Mouse (Mus musculus): Measurements from ENCODE around the gene Vmn1r52. TPM values are rescaled to one million over a fixed set of nuclear protein-coding genes. Genes with fewer than 3 reads are reported as not detected.
"Not testable (repeated sequence)": the region's sequence is repeated elsewhere in the genome, so short reads cannot be mapped to it uniquely, and the experiment has no call there.

Vmn1r52 gene
- polyA plus RNA-seq (2014; fragmentation: Nextera tagmentation; extraction: Ambion mirVana) = not detected in 2 replicates

DNA sequence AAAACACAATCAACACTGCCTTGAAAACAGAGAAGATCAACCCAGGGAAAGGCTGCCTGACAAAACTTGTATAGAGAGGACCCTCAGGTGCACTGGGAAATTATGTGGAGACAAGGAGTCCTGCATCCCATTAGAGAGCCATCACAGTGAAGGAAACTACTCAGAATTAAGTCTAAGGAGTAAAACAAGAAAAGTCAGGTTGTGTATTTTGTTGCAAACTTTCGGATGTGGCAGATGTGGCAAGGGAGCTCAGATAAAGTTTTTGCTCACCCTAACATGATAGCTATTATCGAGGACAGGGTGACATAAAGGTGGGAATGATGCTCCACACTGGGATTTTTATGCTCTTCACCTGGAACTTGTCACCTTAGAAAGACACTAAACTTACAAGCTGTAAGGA lies at the start of gene Vmn1r52:
TSS of gene Vmn1r52 (plus strand) at position 301 of the 400 bp plus-strand sequence.
- Histone ChIP-seq H3K4me1 (ENCODE audit: control insufficient read depth, insufficient read depth, low read length) (no peaks in the 10 kb centered on the region), H3K27me3 (ENCODE audit: control insufficient read depth, insufficient read depth, low read length) (no peaks in the 10 kb centered on the region), H3K9me3 (ENCODE audit: control insufficient read depth, low read length) (no peaks in the 10 kb centered on the region), H3K27ac (ENCODE audit: low read depth, low read length) (no peak within 1 kb of the TSS), H3K4me3 (ENCODE audit: low read depth, low read length) (no peak within 1 kb of the TSS), H3K36me3 (ENCODE audit: control insufficient read depth, insufficient read depth, low read length) (no peaks in the 10 kb centered on the region), H3K4me2 (ENCODE audit: low read depth, low read length) (no peak within 1 kb of the TSS), H3K9ac (replicated peaks; ENCODE audit: low read depth, low read length) (no peak within 1 kb of the TSS)
- WGBS = 78% methylated on average over 2 of the region's 2 CpGs
- no peak for ATAC-seq (ENCODE audit: low read depth)

DNA sequence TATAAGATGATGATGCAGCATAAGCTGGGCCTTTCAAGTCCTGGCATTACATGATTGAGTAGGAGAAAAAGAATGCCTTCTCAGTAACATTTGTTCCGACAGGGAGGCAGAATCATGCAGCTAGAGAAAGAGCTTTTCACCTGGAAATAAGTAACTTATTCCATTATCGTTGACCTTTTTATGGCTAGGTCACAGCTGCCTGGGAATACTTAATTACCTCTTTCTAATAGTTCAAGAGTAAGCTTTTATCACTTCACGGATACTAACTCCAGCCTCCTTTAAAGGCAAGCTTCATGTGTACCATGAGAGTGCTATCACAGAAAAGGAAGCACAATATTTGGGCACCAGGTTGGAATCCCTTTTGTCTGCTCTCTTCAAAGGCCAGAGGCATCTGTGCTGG lies 14.5 kb upstream of the Vmn1r52 start:
- no peak overlapping the region for H3K9ac ChIP-seq (replicated peaks; ENCODE audit: low read depth, low read length)
- WGBS = 74% methylated on average over 3 of the region's 3 CpGs
- H3K4me3 ChIP-seq (ENCODE audit: low read depth, low read length) = no peak overlapping the region
- no peaks in the 10 kb centered on the region for H3K27me3 ChIP-seq (ENCODE audit: control insufficient read depth, insufficient read depth, low read length)
- H3K27ac ChIP-seq (ENCODE audit: low read depth, low read length) = no peak overlapping the region
- no peak for ATAC-seq (ENCODE audit: low read depth)
- H3K36me3 ChIP-seq (ENCODE audit: control insufficient read depth, insufficient read depth, low read length) = no peaks in the 10 kb centered on the region
- H3K4me1 ChIP-seq (ENCODE audit: control insufficient read depth, insufficient read depth, low read length) = no peaks in the 10 kb centered on the region
- no peak overlapping the region for H3K4me2 ChIP-seq (ENCODE audit: low read depth, low read length)
- no peaks in the 10 kb centered on the region for H3K9me3 ChIP-seq (ENCODE audit: control insufficient read depth, low read length)

DNA sequence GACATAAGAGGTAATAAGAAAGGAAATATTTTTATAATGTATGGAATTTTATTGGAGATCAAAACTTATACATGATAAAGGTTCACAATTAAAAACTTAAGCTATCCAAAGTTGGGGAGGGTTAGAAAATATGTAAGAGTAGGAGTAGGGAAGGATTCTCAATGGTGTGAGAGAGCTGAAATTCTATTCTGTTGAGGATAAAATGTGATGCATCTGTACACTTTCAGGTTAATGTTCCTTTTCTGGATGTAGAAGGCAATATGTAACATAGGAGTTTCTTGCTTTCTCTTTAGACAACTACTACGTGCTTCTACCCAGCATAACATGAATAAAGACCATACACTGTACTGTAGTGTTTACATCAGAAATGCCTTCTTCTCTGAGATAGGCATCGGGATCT lies 27.9 kb downstream of the Vmn1r52 start, which contains the start of gene V1ra8:
TSS of gene V1ra8 (plus strand) at position 301 of the 400 bp plus-strand sequence.
- H3K4me1 ChIP-seq (ENCODE audit: control insufficient read depth, insufficient read depth, low read length); H3K9me3 ChIP-seq (ENCODE audit: control insufficient read depth, low read length); H3K4me2 ChIP-seq (ENCODE audit: low read depth, low read length); H3K36me3 ChIP-seq (ENCODE audit: control insufficient read depth, insufficient read depth, low read length); H3K27me3 ChIP-seq (ENCODE audit: control insufficient read depth, insufficient read depth, low read length); ATAC-seq (ENCODE audit: low read depth); H3K9ac ChIP-seq (replicated peaks; ENCODE audit: low read depth, low read length); H3K4me3 ChIP-seq (ENCODE audit: low read depth, low read length); H3K27ac ChIP-seq (ENCODE audit: low read depth, low read length): not testable (repeated sequence)
- WGBS = 82% methylated on average over 1 of the region's 2 CpGs

DNA sequence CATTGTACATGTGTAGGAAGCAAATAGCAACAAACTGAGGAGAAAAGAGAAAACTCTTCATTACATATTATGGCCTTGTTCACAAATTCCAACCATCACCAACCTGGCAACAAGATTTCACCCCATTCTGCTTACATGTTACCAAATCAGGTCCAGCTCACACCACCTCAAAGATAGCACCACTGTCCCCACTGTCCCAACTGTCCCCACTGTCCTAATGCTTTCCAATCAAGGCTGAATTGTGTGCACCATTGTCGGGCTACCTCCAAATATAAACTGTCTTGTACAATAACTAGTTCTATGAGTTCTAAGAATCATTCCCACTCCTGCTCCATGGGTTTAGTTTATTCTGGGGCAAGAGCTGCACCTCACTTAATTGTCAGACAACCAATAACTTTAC lies 49.7 kb downstream of the Vmn1r52 start, which contains the start of gene Vmn1r53:
TSS of gene Vmn1r53 (minus strand) at position 101 of the 400 bp plus-strand sequence.
- 85% methylated on average over 1 of the region's 1 CpGs for WGBS
- ATAC-seq (ENCODE audit: low read depth) = no peak
- H3K36me3 ChIP-seq (ENCODE audit: control insufficient read depth, insufficient read depth, low read length) = no peaks in the 10 kb centered on the region
- no peak within 1 kb of the TSS for H3K9ac ChIP-seq (replicated peaks; ENCODE audit: low read depth, low read length)
- no peaks in the 10 kb centered on the region for H3K9me3 ChIP-seq (ENCODE audit: control insufficient read depth, low read length)
- no peaks in the 10 kb centered on the region for H3K27me3 ChIP-seq (ENCODE audit: control insufficient read depth, insufficient read depth, low read length)
- no peak within 1 kb of the TSS for H3K4me2 ChIP-seq (ENCODE audit: low read depth, low read length)
- H3K4me3 ChIP-seq (ENCODE audit: low read depth, low read length) = no peak within 1 kb of the TSS
- H3K27ac ChIP-seq (ENCODE audit: low read depth, low read length) = no peak within 1 kb of the TSS
- H3K4me1 ChIP-seq (ENCODE audit: control insufficient read depth, insufficient read depth, low read length) = no peaks in the 10 kb centered on the region

Other genes starting within 250 kb of the Vmn1r52 start
- not detected in 2 replicates for gene Vmn1r45, start 234.2 kb upstream of the Vmn1r52 start, polyA plus RNA-seq (2014; fragmentation: Nextera tagmentation; extraction: Ambion mirVana)
- gene Vmn1r46, start 205.5 kb upstream of the Vmn1r52 start, polyA plus RNA-seq (2014; fragmentation: Nextera tagmentation; extraction: Ambion mirVana) = not detected in 2 replicates
- not detected in 2 replicates for gene Vmn1r47, start 158.7 kb upstream of the Vmn1r52 start, polyA plus RNA-seq (2014; fragmentation: Nextera tagmentation; extraction: Ambion mirVana)
- not detected in 2 replicates for gene Vmn1r48, start 138.0 kb upstream of the Vmn1r52 start, polyA plus RNA-seq (2014; fragmentation: Nextera tagmentation; extraction: Ambion mirVana)
- gene Vmn1r49, start 96.3 kb upstream of the Vmn1r52 start, polyA plus RNA-seq (2014; fragmentation: Nextera tagmentation; extraction: Ambion mirVana) = not detected in 2 replicates
- gene Vmn1r50, start 73.4 kb upstream of the Vmn1r52 start, polyA plus RNA-seq (2014; fragmentation: Nextera tagmentation; extraction: Ambion mirVana) = not detected in 2 replicates
- 0.05 TPM in 1 of 2 replicates, not detected in the other for gene Vmn1r51, start 52.2 kb upstream of the Vmn1r52 start, polyA plus RNA-seq (2014; fragmentation: Nextera tagmentation; extraction: Ambion mirVana)
- not detected in 2 replicates for gene V1ra8, start 28.0 kb downstream of the Vmn1r52 start, polyA plus RNA-seq (2014; fragmentation: Nextera tagmentation; extraction: Ambion mirVana)
- not detected in 2 replicates for gene Vmn1r53, start 49.6 kb downstream of the Vmn1r52 start, polyA plus RNA-seq (2014; fragmentation: Nextera tagmentation; extraction: Ambion mirVana)
- not detected in 2 replicates for gene Vmn1r54, start 71.5 kb downstream of the Vmn1r52 start, polyA plus RNA-seq (2014; fragmentation: Nextera tagmentation; extraction: Ambion mirVana)
- not detected in 2 replicates for gene BC048671, start 126.4 kb downstream of the Vmn1r52 start, polyA plus RNA-seq (2014; fragmentation: Nextera tagmentation; extraction: Ambion mirVana)
- 0.21 and 0.28 TPM in 2 replicates for gene Chst13, start 150.4 kb downstream of the Vmn1r52 start, polyA plus RNA-seq (2014; fragmentation: Nextera tagmentation; extraction: Ambion mirVana)
- gene Uroc1, start 158.5 kb downstream of the Vmn1r52 start, polyA plus RNA-seq (2014; fragmentation: Nextera tagmentation; extraction: Ambion mirVana) = not detected in 2 replicates
- gene Zxdc, start 194.7 kb downstream of the Vmn1r52 start, polyA plus RNA-seq (2014; fragmentation: Nextera tagmentation; extraction: Ambion mirVana) = 13.7 and 16.4 TPM in 2 replicates

All from neural tube, embryonic 14.5 days (tissue).